Mouse (Mus musculus): ENCODE measurements at regions not wholly inside any gene's neighbourhood (a gene's known extent, or its start where the extent isn't known, plus 50 kb on each side); places are given as distances from the start of the nearest gene placed in this dataset.
A peak's percentile ranks its signal among the peaks of the same experiment; 100 is the strongest.

DNA sequence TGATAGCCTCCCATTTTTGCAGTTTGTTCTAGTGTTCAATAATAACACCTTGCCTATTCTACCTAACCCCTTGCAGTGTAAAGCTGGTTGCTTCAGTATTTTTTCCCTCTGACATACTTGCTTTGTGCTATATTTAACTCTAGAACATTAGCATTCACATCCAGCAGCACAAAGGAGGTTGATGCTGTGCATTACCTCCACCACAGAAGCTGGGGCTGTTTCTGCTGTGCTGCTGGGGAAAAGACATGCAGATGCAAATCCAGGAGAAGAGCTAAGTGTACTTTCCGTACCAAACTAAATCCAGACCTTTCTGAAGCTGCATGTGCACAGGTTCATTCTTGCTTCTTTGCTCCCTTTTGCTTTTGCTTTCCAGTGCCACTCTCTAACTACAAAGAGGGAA, 403.9 kb upstream of the Mef2c start:
- no peak for DNase-seq (ENCODE audit: inconsistent age in 2 of 2, low spot score in 1 of 2)

- DNase-seq (ENCODE audit: inconsistent age in 2 of 2, low spot score in 1 of 2) = no peak
Observed at GRCm38 (mm10) chr13:83110610-83111009, 393.2 kb upstream of the Mef2c start.

- no peak for DNase-seq (ENCODE audit: inconsistent age in 2 of 2, low spot score in 1 of 2)
Observed at GRCm38 (mm10) chr13:83111503-83111902, 392.3 kb upstream of the Mef2c start.

- no peak for DNase-seq (ENCODE audit: inconsistent age in 2 of 2, low spot score in 1 of 2)
Observed at GRCm38 (mm10) chr13:83112323-83112722, 391.5 kb upstream of the Mef2c start.

DNA sequence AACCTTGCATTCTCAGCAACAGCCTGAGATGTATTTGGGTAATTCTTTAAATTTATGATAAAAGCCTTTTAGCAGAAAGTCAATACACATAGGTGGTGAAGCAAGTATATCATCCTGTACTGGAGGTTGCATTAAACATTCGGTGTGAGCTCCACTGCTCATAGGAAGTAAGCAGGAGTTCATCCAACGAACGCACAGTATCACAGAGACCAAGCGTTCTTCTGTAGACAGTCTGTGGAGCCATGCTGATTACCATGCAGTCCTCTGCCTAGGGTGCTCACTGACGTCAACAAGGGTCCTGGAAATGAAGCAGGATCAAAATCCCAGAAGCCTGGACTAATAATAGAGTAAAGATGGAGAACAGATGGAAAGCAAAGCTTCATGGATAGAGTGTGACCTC, 391.1 kb upstream of the Mef2c start:
- no peak for DNase-seq (ENCODE audit: inconsistent age in 2 of 2, low spot score in 1 of 2)

DNA sequence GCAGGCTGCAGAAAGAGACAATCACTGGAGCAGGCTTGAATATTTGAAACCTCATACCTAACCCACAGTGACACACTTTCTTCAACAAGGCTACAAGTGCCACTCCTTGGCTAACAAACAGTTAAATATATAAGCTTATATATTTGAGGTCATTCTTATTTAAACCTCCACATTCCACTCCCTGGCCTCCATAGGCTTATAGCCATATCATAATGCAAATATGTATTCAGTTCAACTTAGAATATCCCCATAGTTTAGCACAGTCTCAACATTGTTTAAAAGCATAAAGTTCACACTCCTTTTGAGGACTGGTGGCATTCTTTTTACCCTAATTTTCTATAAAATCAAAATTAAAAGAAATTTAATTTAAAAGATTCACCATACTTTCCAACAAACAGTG, 390.0 kb upstream of the Mef2c start:
- DNase-seq (ENCODE audit: inconsistent age in 2 of 2, low spot score in 1 of 2) = no peak

GRCm38 (mm10) chr13:83114401-83114800, 389.4 kb upstream of the Mef2c start:
- DNase-seq (ENCODE audit: inconsistent age in 2 of 2, low spot score in 1 of 2) = no peak

GRCm38 (mm10) chr13:83115691-83116090, 388.1 kb upstream of the Mef2c start:
- DNase-seq (ENCODE audit: inconsistent age in 2 of 2, low spot score in 1 of 2) = no peak

DNA sequence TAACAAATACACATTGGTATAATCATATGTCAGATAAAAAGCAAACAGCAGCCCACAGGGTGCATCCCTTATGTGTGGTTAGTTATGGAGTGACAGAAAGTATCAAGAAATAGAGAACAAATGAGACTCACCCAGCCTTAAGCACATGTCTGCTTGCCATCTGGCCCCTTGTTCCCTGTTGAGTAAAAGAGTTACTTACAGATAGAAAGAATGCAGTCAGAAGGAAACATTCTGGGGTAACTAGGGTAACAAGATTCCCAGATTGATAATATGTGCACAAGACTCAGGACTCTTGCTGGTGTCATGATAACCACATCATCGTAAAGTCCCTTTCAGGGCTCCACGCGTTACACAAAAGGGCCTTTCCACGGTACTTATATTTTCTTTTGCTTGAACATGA, 383.5 kb upstream of the Mef2c start:
- no peak for DNase-seq (ENCODE audit: inconsistent age in 2 of 2, low spot score in 1 of 2)

- DNase-seq (ENCODE audit: inconsistent age in 2 of 2, low spot score in 1 of 2) = no peak
Observed at GRCm38 (mm10) chr13:83123596-83123995, 380.2 kb upstream of the Mef2c start.

- no peak for DNase-seq (ENCODE audit: inconsistent age in 2 of 2, low spot score in 1 of 2)
Observed at GRCm38 (mm10) chr13:83124651-83125050, 379.2 kb upstream of the Mef2c start.

DNA sequence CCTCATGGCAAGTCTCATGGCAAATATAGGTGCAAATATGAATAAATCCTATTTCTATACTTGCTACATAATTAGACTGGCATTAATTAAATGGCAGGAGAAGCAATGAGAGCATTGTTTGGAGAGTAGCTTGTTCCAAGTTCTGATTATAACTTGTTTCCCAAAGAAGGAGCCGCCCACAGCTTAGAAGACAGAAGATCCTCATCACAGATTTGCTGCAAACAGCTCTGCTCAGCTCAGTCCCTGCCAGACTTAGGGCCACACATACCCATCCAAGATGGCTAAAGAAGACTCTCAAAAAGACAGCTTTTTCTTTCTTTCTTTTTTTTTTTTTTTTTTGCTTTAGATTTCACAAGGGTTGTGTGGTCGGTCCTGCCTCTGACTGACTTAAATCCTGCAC, 377.4 kb upstream of the Mef2c start:
- no peak for DNase-seq (ENCODE audit: inconsistent age in 2 of 2, low spot score in 1 of 2)

- no peak for DNase-seq (ENCODE audit: inconsistent age in 2 of 2, low spot score in 1 of 2)
Observed at GRCm38 (mm10) chr13:83131129-83131981, 372.5 kb upstream of the Mef2c start.

- DNase-seq (ENCODE audit: inconsistent age in 2 of 2, low spot score in 1 of 2) = no peak
Observed at GRCm38 (mm10) chr13:83131982-83132354, 371.9 kb upstream of the Mef2c start.

DNA sequence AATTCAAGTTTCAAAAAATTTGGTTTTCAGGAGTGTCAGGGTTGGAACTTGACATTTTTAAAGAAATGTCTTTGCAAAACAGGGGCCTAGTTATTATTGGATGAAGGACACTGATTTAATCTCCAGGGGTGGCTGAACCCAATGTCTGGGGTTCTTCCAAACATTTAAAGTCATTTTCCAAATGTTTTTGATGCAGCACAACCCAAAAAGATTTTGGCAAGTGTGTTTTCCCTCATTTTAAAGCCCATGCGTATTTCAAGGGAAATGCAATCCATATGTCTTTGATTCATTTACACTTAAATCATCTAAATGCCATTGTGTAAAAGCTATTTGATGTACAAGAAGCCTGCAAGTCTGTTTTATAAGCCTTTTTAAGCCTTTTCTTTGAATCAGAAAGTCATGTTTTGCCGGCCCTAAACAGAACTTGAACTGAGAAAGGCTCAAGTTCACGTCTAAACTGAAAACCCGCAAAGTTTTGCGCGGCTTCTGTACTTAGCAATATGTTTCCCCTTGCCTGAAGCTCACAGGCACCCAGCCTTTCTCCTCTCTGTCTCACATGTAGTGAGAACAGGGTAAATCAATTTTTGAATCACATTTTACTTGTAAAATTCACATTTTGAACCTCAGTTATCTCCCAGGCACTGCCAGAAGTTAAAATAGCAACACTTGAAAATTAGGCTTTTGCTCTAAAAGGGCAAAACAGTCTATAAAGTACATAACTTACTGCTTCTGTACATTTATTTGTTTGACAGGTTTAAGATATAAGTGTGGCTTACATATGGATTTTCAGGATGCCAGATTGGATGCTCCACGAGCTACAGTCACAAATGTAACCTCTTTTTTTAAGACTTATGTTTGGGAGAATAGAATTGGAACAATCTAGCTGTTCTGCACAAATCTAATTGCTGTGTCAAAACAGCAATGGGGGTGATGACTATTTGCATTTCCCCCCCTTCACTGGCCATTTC, 370.9 kb upstream of the Mef2c start:
- DNase-seq (ENCODE audit: inconsistent age in 2 of 2, low spot score in 1 of 2) = no peak

DNA sequence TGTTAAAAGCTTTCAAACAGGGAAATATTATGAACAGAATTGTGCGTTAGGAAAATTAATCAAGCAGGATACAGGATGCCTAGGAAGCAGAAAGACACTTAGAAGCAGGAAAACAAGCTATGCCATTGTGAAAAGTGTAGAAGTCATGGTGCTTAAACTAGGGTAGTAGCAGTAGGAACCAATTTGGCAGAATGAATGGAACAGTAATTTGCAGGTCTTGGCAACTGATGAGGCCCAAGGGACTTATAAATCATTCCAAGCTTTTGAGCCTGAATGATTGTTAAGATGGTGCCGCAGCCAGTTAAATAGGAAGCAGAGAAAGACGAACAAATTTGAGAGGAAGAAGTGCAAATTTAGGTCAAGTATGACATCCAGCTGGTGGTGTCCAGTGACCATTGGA, 360.5 kb upstream of the Mef2c start:
- DNase-seq (ENCODE audit: inconsistent age in 2 of 2, low spot score in 1 of 2) = no peak

DNA sequence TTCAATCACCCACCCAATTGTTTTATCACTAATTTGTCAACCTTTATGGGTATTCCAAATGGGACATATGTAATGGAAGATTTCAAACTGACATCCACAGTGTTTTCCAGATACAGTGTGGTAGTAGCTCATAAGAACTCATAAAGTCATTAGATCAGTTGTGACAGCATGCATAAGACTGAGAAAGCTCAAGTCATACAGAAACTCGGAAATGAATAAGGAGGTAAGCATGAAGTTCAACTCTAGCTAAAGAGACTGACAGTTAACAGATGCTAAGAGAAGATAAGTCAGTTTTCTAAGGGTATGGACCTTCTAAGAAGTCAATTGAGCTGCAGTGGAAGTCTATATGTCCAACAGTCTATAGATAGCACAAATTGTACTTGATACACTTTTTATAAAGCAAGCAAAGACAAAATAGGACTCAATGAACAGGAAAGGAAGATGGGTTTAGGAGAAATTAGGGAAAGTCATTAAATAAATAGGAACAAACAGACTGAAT, 349.2 kb upstream of the Mef2c start:
- no peak for DNase-seq (ENCODE audit: inconsistent age in 2 of 2, low spot score in 1 of 2)

- no peak for DNase-seq (ENCODE audit: inconsistent age in 2 of 2, low spot score in 1 of 2)
Observed at GRCm38 (mm10) chr13:83159969-83160368, 343.9 kb upstream of the Mef2c start.

- DNase-seq (ENCODE audit: inconsistent age in 2 of 2, low spot score in 1 of 2) = no peak
Observed at GRCm38 (mm10) chr13:83162761-83163160, 341.1 kb upstream of the Mef2c start.

- DNase-seq (ENCODE audit: inconsistent age in 2 of 2, low spot score in 1 of 2) = no peak
Observed at GRCm38 (mm10) chr13:83175086-83175485, 328.7 kb upstream of the Mef2c start.

- DNase-seq (ENCODE audit: inconsistent age in 2 of 2, low spot score in 1 of 2) = peak in 1 of 2 experiments; percentile 5
Observed at GRCm38 (mm10) chr13:83201931-83202671, 301.7 kb upstream of the Mef2c start.

Measured in adrenal gland, adult (tissue).